Mouse (Mus musculus) MEL (cell line): ENCODE measurements around the gene Adam1b. TPM values are rescaled to one million over a fixed set of nuclear protein-coding genes. Genes with fewer than 3 reads are reported as not detected.

ENCODE experiments used
- DNase-seq: peaks from one replicate; pipeline ENCODE4 v3.0.0; 2011; ENCODE audit warnings: low read depth, low spot score
- H3K27ac ChIP-seq: 2 replicates; pipeline ENCODE4 v1.5.1; 2012; ENCODE audit warnings: low read depth, mild to moderate bottlenecking, control low read depth, low read length, moderate library complexity; ENCODE audit not compliant: control insufficient read depth
- H3K27me3 ChIP-seq, 2 experiments: fragments of 150-350 bp in 1 of 2; sonication (generic) in 1 of 2; 2 replicates each; pipeline ENCODE4 v1.6.1; 2012; ENCODE audit warnings: low read length in 2 of 2, mild to moderate bottlenecking in 2 of 2, improper control_type of control experiment in 1 of 2, moderate library complexity in 1 of 2; ENCODE audit not compliant: insufficient read depth in 2 of 2, control insufficient read depth in 1 of 2
- H3K36me3 ChIP-seq, 2 experiments: 2 replicates each; pipeline ENCODE4 v1.6.1; 2012 to 2014; ENCODE audit warnings: low read length in 2 of 2, improper control_type of control experiment in 1 of 2, inconsistent platforms in 1 of 2, mild to moderate bottlenecking in 1 of 2; ENCODE audit not compliant: insufficient read depth in 2 of 2, control insufficient read depth in 1 of 2
- H3K4me1 ChIP-seq, 2 experiments: fragments of 150-350 bp in 1 of 2; sonication (generic) in 1 of 2; 2 replicates each; pipeline ENCODE4 v1.6.1; 2012; ENCODE audit warnings: low read length in 2 of 2, improper control_type of control experiment in 1 of 2, mild to moderate bottlenecking in 1 of 2; ENCODE audit not compliant: insufficient read depth in 2 of 2, control insufficient read depth in 1 of 2
- H3K4me3 ChIP-seq, 2 experiments: fragments of 150-350 bp in 1 of 2; sonication (generic) in 1 of 2; 2 replicates each; pipeline ENCODE4 v1.5.1; 2012; ENCODE audit warnings: low read depth in 2 of 2, low read length in 2 of 2, mild to moderate bottlenecking in 2 of 2, moderate library complexity in 2 of 2, control low read depth in 1 of 2, improper control_type of control experiment in 1 of 2; ENCODE audit not compliant: control insufficient read depth in 1 of 2, insufficient read depth in 1 of 2
- H3K79me2 ChIP-seq: 2 replicates; pipeline ENCODE4 v1.6.1; 2012; ENCODE audit warnings: mild to moderate bottlenecking, low read length, moderate library complexity; ENCODE audit not compliant: control insufficient read depth, poor library complexity, insufficient read depth
- H3K9ac ChIP-seq: 2 replicates; pipeline ENCODE4 v1.6.1; 2012; ENCODE audit warnings: low read depth, mild to moderate bottlenecking, control low read depth, low read length, moderate library complexity; ENCODE audit not compliant: control insufficient read depth, poor library complexity, severe bottlenecking
- H3K9me3 ChIP-seq: fragments of 150-350 bp; sonication (generic); replicated peaks from 2 replicates; pipeline ENCODE4 v1.6.1; 2012; ENCODE audit warnings: mild to moderate bottlenecking, low read length, improper control_type of control experiment, moderate library complexity; ENCODE audit not compliant: insufficient read depth
- BHLHE40 ChIP-seq: IDR thresholded peaks from 2 replicates; pipeline ENCODE4 v1.6.1; 2012; ENCODE audit warnings: low read depth, mild to moderate bottlenecking, inconsistent platforms, low read length, improper control_type of control experiment, borderline replicate concordance
- ELF1 ChIP-seq: IDR thresholded peaks from 2 replicates; pipeline ENCODE4 v1.6.1; 2014; ENCODE audit warnings: low read depth, mild to moderate bottlenecking, inconsistent platforms, low read length, improper control_type of control experiment, moderate library complexity
- EP300 ChIP-seq, 2 experiments: IDR thresholded peaks; 2 replicates each; pipeline ENCODE4 v1.6.1; 2011; ENCODE audit warnings: improper control_type of control experiment in 2 of 2, low read length in 2 of 2, low read depth in 1 of 2, mild to moderate bottlenecking in 1 of 2
- ETS1 ChIP-seq: IDR thresholded peaks from 2 replicates; pipeline ENCODE4 v1.6.1; 2012; ENCODE audit warnings: low read depth, mild to moderate bottlenecking, inconsistent platforms, low read length, improper control_type of control experiment, moderate library complexity
- GABPA ChIP-seq: IDR thresholded peaks from 2 replicates; pipeline ENCODE4 v1.6.1; 2012; ENCODE audit warnings: low read depth, mild to moderate bottlenecking, inconsistent platforms, low read length, improper control_type of control experiment, moderate library complexity
- GATA1 ChIP-seq: IDR thresholded peaks from 2 replicates; pipeline ENCODE4 v1.6.1; 2011; ENCODE audit warnings: low read depth, low read length, improper control_type of control experiment
- HCFC1 ChIP-seq: IDR thresholded peaks from 2 replicates; pipeline ENCODE4 v1.6.1; 2012; ENCODE audit warnings: low read depth, mild to moderate bottlenecking, inconsistent platforms, low read length, improper control_type of control experiment, moderate library complexity
- JUND ChIP-seq: IDR thresholded peaks from 2 replicates; pipeline ENCODE4 v1.6.1; 2011; ENCODE audit warnings: low read depth, mild to moderate bottlenecking, improper control_type of control experiment, low read length
- MAX ChIP-seq: IDR thresholded peaks from 2 replicates; pipeline ENCODE4 v1.6.1; 2011; ENCODE audit warnings: low read length, improper control_type of control experiment
- MAZ ChIP-seq: IDR thresholded peaks from 2 replicates; pipeline ENCODE4 v1.6.1; 2012; ENCODE audit warnings: low read depth, mild to moderate bottlenecking, inconsistent platforms, low read length, improper control_type of control experiment
- MYC ChIP-seq: IDR thresholded peaks from 2 replicates; pipeline ENCODE4 v1.6.1; 2011; ENCODE audit warnings: low read depth, mild to moderate bottlenecking, low read length, improper control_type of control experiment, moderate library complexity
- NELFE ChIP-seq: IDR thresholded peaks from 2 replicates; pipeline ENCODE4 v1.6.1; 2011; ENCODE audit warnings: low read depth, low read length, improper control_type of control experiment
- NRF1 ChIP-seq: IDR thresholded peaks from 2 replicates; pipeline ENCODE4 v1.6.1; 2014; ENCODE audit warnings: low read depth, mild to moderate bottlenecking, inconsistent platforms, low read length, improper control_type of control experiment, moderate library complexity; ENCODE audit not compliant: poor library complexity, insufficient read depth, severe bottlenecking
- POLR2A ChIP-seq, 2 experiments: IDR thresholded peaks; 2 replicates each; pipeline ENCODE4 v1.6.1; 2011 to 2012; ENCODE audit warnings: low read length in 2 of 2, mild to moderate bottlenecking in 2 of 2, control low read depth in 1 of 2, improper control_type of control experiment in 1 of 2, low read depth in 1 of 2, moderate library complexity in 1 of 2; ENCODE audit not compliant: control insufficient read depth in 1 of 2, insufficient read depth in 1 of 2, poor library complexity in 1 of 2
- POLR2AphosphoS2 ChIP-seq: IDR thresholded peaks from 2 replicates; pipeline ENCODE4 v1.6.1; 2011; ENCODE audit warnings: low read length, improper control_type of control experiment
- RCOR1 ChIP-seq: IDR thresholded peaks from 2 replicates; pipeline ENCODE4 v1.6.1; 2012; ENCODE audit warnings: low read depth, mild to moderate bottlenecking, inconsistent platforms, low read length, improper control_type of control experiment
- SIN3A ChIP-seq: IDR thresholded peaks from 2 replicates; pipeline ENCODE4 v1.6.1; 2012; ENCODE audit warnings: low read length, improper control_type of control experiment, inconsistent platforms
- SMC3 ChIP-seq: IDR thresholded peaks from 2 replicates; pipeline ENCODE4 v1.6.1; 2011; ENCODE audit warnings: low read depth, low read length, improper control_type of control experiment
- TAL1 ChIP-seq: IDR thresholded peaks from 2 replicates; pipeline ENCODE4 v1.6.1; 2012; ENCODE audit warnings: mild to moderate bottlenecking, inconsistent platforms, low read length, moderate library complexity, mixed read lengths
- TBP ChIP-seq: IDR thresholded peaks from 2 replicates; pipeline ENCODE4 v1.8.0; 2011; ENCODE audit warnings: low read depth, low read length, improper control_type of control experiment
- TCF12 ChIP-seq: IDR thresholded peaks from 2 replicates; pipeline ENCODE4 v1.6.1; 2014; ENCODE audit warnings: low read depth, mild to moderate bottlenecking, inconsistent platforms, low read length, improper control_type of control experiment, moderate library complexity
- USF1 ChIP-seq: IDR thresholded peaks from 2 replicates; pipeline ENCODE4 v1.6.1; 2014; ENCODE audit warnings: low read depth, mild to moderate bottlenecking, inconsistent platforms, low read length, improper control_type of control experiment, moderate library complexity
- ZMIZ1 ChIP-seq: IDR thresholded peaks from 2 replicates; pipeline ENCODE4 v1.6.1; 2012; ENCODE audit warnings: low read depth, mild to moderate bottlenecking, inconsistent platforms, low read length, improper control_type of control experiment, moderate library complexity
- ZNF384 ChIP-seq: IDR thresholded peaks from 2 replicates; pipeline ENCODE4 v1.6.1; 2012; ENCODE audit warnings: low read depth, mild to moderate bottlenecking, inconsistent platforms, low read length, improper control_type of control experiment
- polyA plus RNA-seq, 2 experiments: library from polyadenylated mRNA; stranded (reverse) in 1 of 2; unstranded in 1 of 2; fragments of >175 nt in 1 of 2; fragments of >200 nt in 1 of 2; gene quantifications; 2 replicates each; pipeline versions ENCODE4 v1.2.1 to v1.2.4; 2012; ENCODE audit warnings: low replicate concordance in 2 of 2, low read depth in 1 of 2; ENCODE audit not compliant: insufficient read length in 2 of 2, insufficient read depth in 1 of 2, missing spikeins in 1 of 2
- total RNA-seq: library from RNA; depleted of rRNA; stranded (reverse); fragments of 300-350 nt; gene quantifications from 2 replicates; pipeline ENCODE4 v1.2.3, GENCODE M21; 2012

Adam1b gene
- total and polyA plus RNA-seq, 3 experiments = 0.06 TPM; not detected in 2

GRCm38 (mm10) chr5:121455510-121456265 is 47.5 kb downstream of the Adam1b start:
- H3K27ac ChIP-seq = no peak overlapping the region
- TF ChIP-seq NELFE = peak; percentile 24; the same call in 1 of the 2 replicates
- TF ChIP-seq NRF1 = no peak
- peak; percentile 52; the same call in 1 of the 2 replicates for TF ChIP-seq POLR2AphosphoS2
- TF ChIP-seq MAX = no peak
- peak; percentile 65 for TF ChIP-seq GATA1
- TF ChIP-seq BHLHE40 = no peak
- TF ChIP-seq RCOR1 = peak; percentile 53
- peak; percentile 6; the same call in 1 of the 2 replicates for TF ChIP-seq SMC3
- 0 out of 2 replicates have a peak, but pooled peaks have one; percentile 3 for TF ChIP-seq TCF12
- no peak for TF ChIP-seq TAL1
- TF ChIP-seq ZMIZ1 = 0 out of 2 replicates have a peak, but pooled peaks have one; percentile 51
- no peak for TF ChIP-seq GABPA
- no peak for TF ChIP-seq TBP
- peak in 1 of 2 experiments; percentile 35; a peak in 1 of 4 replicates for TF ChIP-seq EP300 (IDR thresholded peaks at IDR 0.05; ENCODE audit: low read depth in 1 of 2, low read length in 2 of 2)
- TF ChIP-seq SIN3A = peak; percentile 35; the same call in 1 of the 2 replicates
- 0 out of 4 replicates have a peak, but pooled peaks of 1 of the 2 experiments have one; percentile 20 for TF ChIP-seq POLR2A (IDR thresholded peaks at IDR 0.05; ENCODE audit: control insufficient read depth in 1 of 2, insufficient read depth in 1 of 2, low read depth in 1 of 2, low read length in 2 of 2, poor library complexity in 1 of 2)
- TF ChIP-seq, all 39 proteins: peak for 10

GRCm38 (mm10) chr5:121454503-121454782 is 48.8 kb downstream of the Adam1b start:
- H3K9me3 ChIP-seq = no peaks in the 10 kb centered on the region
- no peak for TF ChIP-seq ZNF384
- TF ChIP-seq MYC = no peak
- TF ChIP-seq HCFC1 = no peak
- TF ChIP-seq ELF1 = no peak
- TF ChIP-seq TAL1 = no peak
- no peak for TF ChIP-seq NELFE
- no peak for TF ChIP-seq NRF1
- no peak for TF ChIP-seq MAZ
- no peak for TF ChIP-seq ETS1
- TF ChIP-seq GABPA = no peak
- no peak for TF ChIP-seq TBP
- no peak for TF ChIP-seq USF1
- TF ChIP-seq JUND = no peak
- peaks cover 7 to 23% of the 10 kb centered on the region in 2 experiments for H3K4me1 ChIP-seq
- H3K36me3 ChIP-seq = peaks cover 0 to 21% of the 10 kb centered on the region in 2 experiments; a peak in 2 of 4 replicates
- H3K79me2 ChIP-seq = peaks cover 20% of the 10 kb centered on the region
- H3K27me3 ChIP-seq = no peaks in the 10 kb centered on the region
- H3K9ac ChIP-seq = no peak overlapping the region
- H3K4me3 ChIP-seq = no peak overlapping the region
- H3K27ac ChIP-seq = no peak overlapping the region
- no peak for DNase-seq

More at GRCm38 (mm10) chr5:121455510-121456265, 47.5 kb downstream of the Adam1b start:
- Histone ChIP-seq H3K4me1 (peaks cover 7 to 23% of the 10 kb centered on the region in 2 experiments), H3K36me3 (peaks cover 0 to 19% of the 10 kb centered on the region in 2 experiments; a peak in 2 of 4 replicates), H3K27me3 (no peaks in the 10 kb centered on the region), H3K4me3 (no peak overlapping the region), H3K79me2 (peaks cover 16% of the 10 kb centered on the region), H3K9me3 (no peaks in the 10 kb centered on the region), H3K9ac (no peak overlapping the region)
- peak; percentile 57 for DNase-seq
